Mouse (Mus musculus) urinary bladder, postnatal 14 days (tissue): ENCODE results near the gene Stac.

Experiments
- DNase-seq: peaks from one replicate; pipeline ENCODE4 v3.0.0; 2021; ENCODE audit warnings: low spot score

The Stac gene

DNA sequence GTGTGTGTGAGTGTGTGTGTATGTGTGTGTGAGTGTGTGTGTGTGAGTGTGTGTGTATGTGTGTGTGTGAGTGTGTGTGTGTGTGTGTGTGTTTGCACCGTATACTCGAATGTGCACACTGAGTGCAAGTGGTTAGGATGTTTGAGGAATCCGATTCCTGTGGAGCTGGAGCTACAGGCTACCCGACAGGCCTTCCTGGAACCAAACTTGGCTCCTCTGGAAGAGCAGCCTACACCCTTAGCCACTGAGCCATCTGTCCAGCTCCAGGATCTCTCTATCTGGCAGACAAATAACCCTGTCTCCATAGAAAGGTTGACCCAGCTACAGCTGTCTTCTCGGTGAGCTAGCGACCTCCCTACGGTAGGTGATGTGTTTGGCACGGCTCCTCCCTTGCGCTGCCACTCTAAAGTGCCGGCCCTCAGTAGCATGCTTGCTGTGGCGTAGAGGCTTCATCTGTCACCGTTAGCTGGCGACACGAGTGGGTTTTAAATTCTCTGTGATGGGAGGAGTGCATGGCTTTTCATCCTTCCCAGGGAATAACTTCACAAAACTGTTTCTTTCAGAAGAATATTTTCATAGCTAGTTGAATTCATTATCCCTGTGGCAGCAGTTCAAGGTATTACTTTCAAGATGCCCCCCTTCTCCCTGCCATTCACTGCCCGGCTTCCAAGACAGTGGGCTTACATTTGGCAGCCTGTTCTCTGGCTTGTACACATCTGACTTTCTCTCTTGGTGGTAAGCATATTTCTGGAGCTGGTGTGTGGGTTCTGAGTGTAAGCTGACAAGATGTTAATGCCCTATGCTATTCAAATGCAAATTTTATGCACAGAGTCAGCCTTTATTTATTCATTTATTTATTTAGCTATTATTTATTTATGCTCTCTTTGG is 175.3 kb downstream of the Stac start:
- DNase-seq = no peak
